Mouse (Mus musculus): ENCODE measurements around the gene Dpf1. TPM values are rescaled to one million over a fixed set of nuclear protein-coding genes. Genes with fewer than 3 reads are reported as not detected.

Gene Dpf1
- total and polyA plus RNA-seq, 3 experiments: 10.2 to 17.3 TPM; not detected in 1

GRCm38 (mm10) chr7:29302641-29303040 lies 1.1 kb upstream of the Dpf1 start:
- no peaks in the 10 kb centered on the region; the same call in 1 of the 2 replicates for H3K79me2 ChIP-seq (ENCODE audit: control insufficient read depth, insufficient read depth, low read length, poor library complexity)
- H3K4me1 ChIP-seq (ENCODE audit: control insufficient read depth in 1 of 2, insufficient read depth in 2 of 2, low read length in 2 of 2): peaks cover 0 to 5% of the 10 kb centered on the region in 2 experiments; a peak in 1 of 4 replicates
- no peaks in the 10 kb centered on the region for H3K27me3 ChIP-seq (ENCODE audit: control insufficient read depth in 1 of 2, insufficient read depth in 2 of 2, low read length in 2 of 2)
- H3K27ac ChIP-seq (ENCODE audit: control insufficient read depth, low read depth, low read length): no peak overlapping the region
- no peak overlapping the region for H3K4me3 ChIP-seq (ENCODE audit: control insufficient read depth in 1 of 2, insufficient read depth in 1 of 2, low read depth in 2 of 2, low read length in 2 of 2)
- TF ChIP-seq JUND (IDR thresholded peaks at IDR 0.05; ENCODE audit: low read depth, low read length) (no peak), ZMIZ1 (IDR thresholded peaks at IDR 0.05; ENCODE audit: low read depth, low read length) (no peak), USF2 (IDR thresholded peaks at IDR 0.05; ENCODE audit: borderline replicate concordance in 1 of 2, insufficient read depth in 1 of 2, low read depth in 1 of 2, low read length in 2 of 2) (no peak), NRF1 (IDR thresholded peaks at IDR 0.05; ENCODE audit: insufficient read depth, low read depth, low read length, poor library complexity, severe bottlenecking) (no peak), ELF1 (IDR thresholded peaks at IDR 0.05; ENCODE audit: low read depth, low read length) (no peak), UBTF (IDR thresholded peaks at IDR 0.05; ENCODE audit: borderline replicate concordance, insufficient read depth, low read depth, low read length) (no peak), POLR2AphosphoS5 (IDR thresholded peaks at IDR 0.05; ENCODE audit: borderline replicate concordance, low read depth, low read length) (no peak), CHD2 (IDR thresholded peaks at IDR 0.05; ENCODE audit: low read length) (no peak), ZKSCAN1 (IDR thresholded peaks at IDR 0.05; ENCODE audit: low read depth, low read length) (no peak), GABPA (IDR thresholded peaks at IDR 0.05; ENCODE audit: low read depth, low read length) (no peak), NELFE (IDR thresholded peaks at IDR 0.05; ENCODE audit: low read depth, low read length) (no peak), MAZ (IDR thresholded peaks at IDR 0.05; ENCODE audit: low read depth, low read length) (no peak), CTCF (IDR thresholded peaks at IDR 0.05 in 2 of 3, conservative IDR thresholded peaks at IDR 0.05 in 1 of 3; ENCODE audit: control insufficient read depth in 1 of 3, insufficient read depth in 1 of 3, low read depth in 2 of 3, low read length in 3 of 3, poor library complexity in 1 of 3, severe bottlenecking in 1 of 3) (no peak), CHD1 (IDR thresholded peaks at IDR 0.05; ENCODE audit: low read depth, low read length) (no peak), SIN3A (IDR thresholded peaks at IDR 0.05; ENCODE audit: low read length) (no peak), E2F4 (IDR thresholded peaks at IDR 0.05; ENCODE audit: borderline replicate concordance, low read depth, low read length) (no peak), ZC3H11A (IDR thresholded peaks at IDR 0.05; ENCODE audit: low read depth, low read length) (no peak), BHLHE40 (IDR thresholded peaks at IDR 0.05; ENCODE audit: borderline replicate concordance, low read depth, low read length) (no peak), KAT2A (conservative IDR thresholded peaks at IDR 0.05; ENCODE audit: low read depth, low read length) (no peak), TCF12 (IDR thresholded peaks at IDR 0.05; ENCODE audit: low read depth, low read length) (no peak)
- no peaks in the 10 kb centered on the region for H3K9me3 ChIP-seq (replicated peaks; ENCODE audit: insufficient read depth, low read length)
- H3K9ac ChIP-seq (ENCODE audit: control insufficient read depth, low read depth, low read length, poor library complexity, severe bottlenecking): no peak overlapping the region
- DNase-seq (ENCODE audit: low read depth, low spot score): no peak
- no peaks in the 10 kb centered on the region for H3K36me3 ChIP-seq (ENCODE audit: control insufficient read depth in 1 of 2, insufficient read depth in 2 of 2, low read length in 2 of 2)
